ENCODE assay signal across 9 mouse cellular contexts in the genomic region with DNA sequence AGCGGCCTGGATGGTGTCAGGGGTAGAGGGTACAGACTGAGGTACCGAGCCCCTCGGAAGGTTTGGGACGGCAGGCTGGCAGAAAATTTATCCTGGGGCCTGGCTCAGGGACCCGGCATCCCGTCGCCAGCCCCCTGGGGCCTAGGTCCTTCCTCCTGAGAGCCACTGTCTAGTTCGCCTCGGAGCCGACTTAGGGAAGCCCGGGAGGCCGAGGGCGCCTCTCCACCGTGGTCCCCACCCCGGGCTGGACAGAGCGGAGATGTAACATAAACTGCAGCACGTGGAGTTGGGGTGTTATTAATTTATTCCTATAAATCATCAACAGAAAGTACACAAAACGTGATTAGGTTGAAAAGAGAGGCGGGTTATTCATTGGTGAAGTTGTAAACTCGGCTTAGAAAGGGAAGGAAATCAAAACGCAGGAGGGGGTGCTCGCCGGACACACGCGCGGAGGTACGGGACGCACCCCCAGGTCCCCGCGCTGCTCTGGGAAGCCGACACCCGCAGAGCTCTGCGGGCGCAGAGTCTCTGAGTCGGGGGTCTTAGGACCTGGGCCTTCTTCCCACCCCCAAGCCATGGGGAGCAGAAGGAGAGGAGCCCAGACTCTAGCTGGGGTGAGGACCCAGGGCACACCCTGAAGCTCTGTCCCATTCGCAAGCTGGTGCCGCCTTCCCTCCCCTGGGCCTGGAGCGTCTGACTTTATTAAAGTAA. TPM values are rescaled to one million over a fixed set of nuclear protein-coding genes. Genes with fewer than 3 reads are reported as not detected.
DNase-seq lines count a peak whose midpoint lies in the region; ATAC-seq and TF ChIP-seq lines count a peak whose summit lies in the region.
"Had no signal": no experiment of that assay in that cellular context is flagged by ENCODE, and none has a peak within 500 bp of the region (broad histone marks: within the 10 kb centered on the region; RNA-seq: fewer than 3 reads in every experiment).

No protein-coding gene starts in this region.

- peaks cover 3% of the 10 kb centered on the region; the same call in 1 of the 2 replicates for H3K4me1 ChIP-seq in lung, embryonic 14.5 days (ENCODE audit: insufficient read depth)
- peaks cover 23% of the 10 kb centered on the region for H3K4me1 ChIP-seq in heart, embryonic 11.5 days (ENCODE audit: control insufficient read depth, insufficient read depth, low read length)
- no peaks in the 10 kb centered on the region; the same call in 1 of the 2 replicates for H3K4me1 ChIP-seq in small intestine, adult 2 months (ENCODE audit: control insufficient read depth, insufficient read depth, insufficient read length, low read length)

- peak overlapping the region; percentile 70 for H3K9ac ChIP-seq in lung, embryonic 14.5 days
- H3K9ac ChIP-seq in heart, embryonic 11.5 days (ENCODE audit: low read depth, low read length): no peak overlapping the region
- H3K9ac ChIP-seq: midbrain, embryonic 12.5 days had no signal

- 1% methylated on average over 38 of the region's 38 CpGs for WGBS in lung, embryonic 14.5 days
- WGBS in heart, embryonic 11.5 days (ENCODE audit: insufficient replicate concordance): under 1% methylated on average over 38 of the region's 38 CpGs
- 1% methylated on average over 38 of the region's 38 CpGs for WGBS in small intestine, adult 2 months

- DNase-seq in lung, embryonic 14.5 days: peak; percentile 19
- DNase-seq in lung, postnatal 14 days: no peak
- peak; percentile 67 for DNase-seq in kidney, postnatal 14 days
- DNase-seq in right cerebral cortex, adult 2 months (ENCODE audit: low spot score in 2 of 2): no peak
- no peak for DNase-seq in urinary bladder, postnatal 4 days (ENCODE audit: low spot score in 2 of 2)

- H3K4me2 ChIP-seq in lung, embryonic 14.5 days: peak overlapping the region; percentile 62
- peak overlapping the region; percentile 53 for H3K4me2 ChIP-seq in heart, embryonic 11.5 days
- H3K4me2 ChIP-seq: midbrain, embryonic 12.5 days had no signal

- TF ChIP-seq POLR2A in small intestine, adult 2 months (IDR thresholded peaks at IDR 0.05; ENCODE audit: low read depth, low read length): no peak

- no peaks in the 10 kb centered on the region for H3K9me3 ChIP-seq in lung, embryonic 14.5 days (ENCODE audit: low read depth, low read length)
- no peaks in the 10 kb centered on the region for H3K9me3 ChIP-seq in heart, embryonic 11.5 days (replicated peaks; ENCODE audit: control insufficient read depth, low read length)
- H3K9me3 ChIP-seq: midbrain, embryonic 12.5 days had no signal

- H3K27me3 ChIP-seq in lung, embryonic 14.5 days (ENCODE audit: insufficient read depth, low read length): peaks cover 71% of the 10 kb centered on the region
- H3K27me3 ChIP-seq in heart, embryonic 11.5 days (ENCODE audit: control insufficient read depth, insufficient read depth, low read length): peaks cover 76% of the 10 kb centered on the region
- H3K27me3 ChIP-seq in small intestine, adult 2 months (ENCODE audit: control insufficient read depth, insufficient read depth, low read length): no peaks in the 10 kb centered on the region; the same call in 1 of the 2 replicates

- H3K36me3 ChIP-seq in lung, embryonic 14.5 days (ENCODE audit: insufficient read depth): no peaks in the 10 kb centered on the region
- H3K36me3 ChIP-seq in heart, embryonic 11.5 days (ENCODE audit: control insufficient read depth, insufficient read depth, low read length): no peaks in the 10 kb centered on the region
- no peaks in the 10 kb centered on the region; the same call in 1 of the 2 replicates for H3K36me3 ChIP-seq in small intestine, adult 2 months (ENCODE audit: control insufficient read depth, insufficient read depth, low read length)
- H3K36me3 ChIP-seq: midbrain, embryonic 12.5 days had no signal

- no peak for TF ChIP-seq CTCF in lung, embryonic 14.5 days (IDR thresholded peaks at IDR 0.05; ENCODE audit: low read depth)
- no peak for TF ChIP-seq CTCF in small intestine, adult 2 months (IDR thresholded peaks at IDR 0.05; ENCODE audit: extremely low read depth, insufficient read length, insufficient replicate concordance, low read depth, low read length)

- peak overlapping the region; percentile 44 for H3K4me3 ChIP-seq in lung, embryonic 14.5 days (ENCODE audit: low read depth, low read length)
- H3K4me3 ChIP-seq in heart, embryonic 11.5 days (ENCODE audit: low read depth, low read length): peak overlapping the region; percentile 29; the same call in 1 of the 2 replicates
- H3K4me3 ChIP-seq in small intestine, adult 2 months (ENCODE audit: low read depth, low read length): peak overlapping the region; percentile 68

- no peak for ATAC-seq in lung, embryonic 14.5 days (ENCODE audit: insufficient read depth)
- no peak for ATAC-seq in heart, embryonic 11.5 days (replicated peaks; ENCODE audit: insufficient number of reproducible peaks, low FRiP score, low TSS enrichment)
- ATAC-seq in megakaryocyte progenitor cell, adult 5-6 weeks (replicated peaks; ENCODE audit: poor library complexity): no peak

- peak overlapping the region; percentile 87 for H3K27ac ChIP-seq in lung, embryonic 14.5 days (ENCODE audit: low read depth)
- no peak overlapping the region for H3K27ac ChIP-seq in heart, embryonic 11.5 days (ENCODE audit: low read depth, low read length)
- H3K27ac ChIP-seq in small intestine, adult 2 months (ENCODE audit: insufficient read depth, low read depth, low read length): peak overlapping the region; percentile 54
- H3K27ac ChIP-seq: midbrain, embryonic 12.5 days had no signal

RNA-seq across cellular contexts. Expression of a gene that starts 2.8 kb away (rescaled TPM):
- 10.9 and 11.4 TPM in 2 replicates for polyA plus RNA-seq in lung, embryonic 14.5 days (2014; fragmentation: Nextera tagmentation; extraction: Ambion mirVana)
- polyA plus RNA-seq in heart, embryonic 11.5 days (2014; fragmentation: Nextera tagmentation; extraction: Ambion mirVana): 0.30 TPM in 1 of 2 replicates, not detected in the other
- polyA plus RNA-seq in small intestine, adult 2 months (2012; rRNA removed): 10.9 and 23.3 TPM in 2 replicates
- total RNA-seq in megakaryocyte progenitor cell, adult 5-6 weeks (2015): not detected in 2 replicates
- total RNA-seq in megakaryocyte progenitor cell, adult 5-6 weeks (2017): not detected in 2 replicates
- polyA plus RNA-seq: midbrain, embryonic 12.5 days had no signal

Comparison
In these comparisons a context has a peak if more than half of its experiments do, and no peak if none do; other contexts are left out.
1. DNase-seq: peak in lung, embryonic 14.5 days (single experiment) and kidney, postnatal 14 days (single experiment); none in lung, postnatal 14 days (single experiment), right cerebral cortex, adult 2 months (0 of 2) and urinary bladder, postnatal 4 days (0 of 2).
2. Peak in every context shown above with its lines, with median percentiles within 50 percentile points of each other: H3K4me3 ChIP-seq.